Mouse (Mus musculus) urinary bladder, adult 18-20 months (tissue): ENCODE measurements around the gene Olfr679.
"Not testable (repeated sequence)": the region's sequence is repeated elsewhere in the genome, so short reads cannot be mapped to it uniquely, and the experiment has no call there.

Source experiments
- DNase-seq, 2 experiments: peaks; one replicate each; pipeline ENCODE4 v3.0.0; 2022; ENCODE audit warnings: low spot score in 2 of 2, mixed read lengths in 2 of 2

Gene Olfr679

DNA sequence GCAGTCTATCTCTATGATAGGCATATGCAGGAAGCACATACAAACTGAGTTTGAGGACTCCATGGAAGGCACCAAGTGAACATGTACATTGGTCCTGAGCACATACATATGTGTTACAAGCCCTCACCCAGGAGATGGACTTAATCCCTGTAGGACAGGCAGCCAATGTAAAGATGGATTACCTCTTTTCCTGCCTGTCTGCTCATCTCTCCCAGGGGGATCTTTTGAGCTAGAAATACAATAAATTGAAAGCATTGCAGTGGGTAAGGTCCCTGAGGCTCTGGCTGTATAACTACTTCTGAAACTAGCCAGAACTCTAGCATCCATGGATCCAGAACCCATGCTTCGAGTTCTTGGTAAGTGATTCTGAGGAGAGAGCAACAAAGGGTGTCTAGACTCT, at the start of gene Olfr679:
Gene Olfr679 (plus strand): TSS at position 301 of the 400 bp plus-strand sequence.
- DNase-seq: no peak

- DNase-seq: no peak
Observed at GRCm38 (mm10) chr7:105032398-105032797, 48.6 kb upstream of the Olfr679 start, which contains the start of gene Olfr676. TSS of gene Olfr676 (plus strand) at chr7:105032698.

DNA sequence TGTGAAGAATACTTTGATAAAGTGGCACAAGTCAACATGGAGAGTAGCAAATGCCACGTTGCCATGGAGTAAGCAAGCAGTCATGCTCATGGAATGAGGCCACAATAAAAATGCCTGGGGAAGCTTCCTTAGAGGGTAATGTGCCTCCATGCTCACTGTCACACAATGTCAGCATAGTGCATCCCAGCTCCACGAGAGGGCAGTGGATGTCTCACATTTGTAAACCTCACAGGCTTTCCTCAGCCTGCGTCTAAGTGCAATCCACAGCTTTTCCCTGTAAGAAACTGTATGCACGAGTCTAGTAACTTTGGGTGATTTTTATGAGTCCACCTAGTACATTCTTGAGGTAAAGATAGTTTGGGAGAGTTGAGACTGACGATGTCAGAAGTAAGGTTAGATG, 47.2 kb upstream of the Olfr679 start:
- DNase-seq: not testable (repeated sequence)

DNA sequence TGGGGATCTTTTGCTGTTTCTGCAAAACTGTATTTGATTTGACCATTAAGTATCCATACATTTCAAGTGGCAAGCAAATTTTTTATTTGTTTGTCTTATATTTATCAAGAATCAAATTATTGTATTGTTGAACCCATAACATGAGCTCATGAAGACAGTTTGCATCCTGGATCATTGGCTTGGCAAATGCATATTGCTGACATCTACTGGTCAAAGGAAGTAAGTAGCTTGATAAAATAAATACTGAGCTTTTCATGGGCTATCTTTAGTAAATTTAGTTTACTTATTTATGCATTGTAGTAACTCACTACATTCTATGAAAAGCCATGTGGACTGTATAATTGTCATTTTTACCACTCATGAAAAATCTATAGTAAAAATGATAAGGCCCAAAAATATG, 22.1 kb upstream of the Olfr679 start:
- DNase-seq: no peak

DNA sequence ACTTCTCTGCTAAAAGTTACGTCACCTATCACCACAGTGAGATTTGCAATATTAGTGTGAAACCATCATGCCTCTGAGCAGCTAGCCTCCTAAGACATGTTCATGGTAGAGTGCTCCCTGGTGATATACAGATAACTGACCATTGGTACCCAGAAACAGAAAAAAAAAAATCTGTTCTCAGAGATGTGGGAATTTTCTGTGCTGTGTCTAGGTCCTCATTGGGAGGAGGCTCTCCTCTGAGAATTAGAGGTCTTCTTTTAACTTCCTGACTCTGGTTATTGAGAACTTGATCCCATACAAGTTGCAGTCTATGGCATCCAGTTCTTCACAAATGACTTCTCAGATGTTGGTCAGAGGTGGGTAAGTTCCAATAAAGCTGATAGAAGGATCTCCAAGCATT, 16.8 kb upstream of the Olfr679 start, which contains the start of gene Olfr678:
Gene Olfr678 (plus strand): TSS at position 301 of the 400 bp plus-strand sequence.
- no peak for DNase-seq

DNA sequence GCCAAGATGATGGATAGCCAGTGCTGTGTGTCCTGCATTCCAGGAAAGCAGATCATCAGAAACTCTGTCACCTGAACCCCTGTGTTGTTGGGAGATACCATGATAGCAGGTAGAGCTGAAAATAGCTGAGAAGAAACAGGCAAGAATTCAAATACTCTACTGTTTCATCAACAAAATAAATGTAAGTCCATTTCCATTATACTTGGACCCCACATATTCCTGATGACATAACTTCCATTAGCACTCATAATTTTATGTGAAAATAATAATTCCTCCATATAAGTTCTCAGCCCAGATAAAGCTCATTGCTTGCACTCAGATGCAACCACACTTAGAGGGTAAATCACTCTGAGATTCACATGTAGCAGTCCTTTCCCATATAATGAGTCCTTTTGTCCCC, 11.7 kb downstream of the Olfr679 start, which contains the start of gene Olfr680-ps1:
Gene Olfr680-ps1 (minus strand): TSS at position 101 of the 400 bp plus-strand sequence.
- DNase-seq: not testable (repeated sequence)

DNA sequence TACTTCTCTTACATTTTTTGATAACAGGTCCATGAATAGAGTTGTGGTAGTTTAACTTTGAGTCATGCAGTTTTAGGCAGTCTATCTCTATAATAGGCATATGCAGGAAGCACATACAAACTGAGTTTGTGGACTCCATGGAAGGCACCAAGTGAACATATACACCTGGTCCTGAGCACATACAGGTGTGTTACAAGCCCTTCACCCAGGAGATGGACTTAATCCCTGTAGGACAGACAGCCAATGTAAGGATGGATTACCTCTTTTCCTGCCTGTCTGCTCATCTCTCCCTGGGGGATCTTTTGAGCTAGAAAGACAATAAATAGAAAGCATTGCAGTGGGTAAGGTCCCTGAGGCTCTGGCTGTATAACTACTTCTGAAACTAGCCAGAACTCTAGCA, 35.5 kb downstream of the Olfr679 start, which contains the start of gene Olfr681:
Gene Olfr681 (plus strand): TSS at position 301 of the 400 bp plus-strand sequence.
- DNase-seq: no peak
